Mouse (Mus musculus) Patski (cell line): ENCODE data around the gene Ralgapa2. TPM values are rescaled to one million over a fixed set of nuclear protein-coding genes. Genes with fewer than 3 reads are reported as not detected.

Experiments
- ATAC-seq: fragments of 100-300 bp; one replicate; pipeline ENCODE4 v1.8.0; 2021
- CTCF ChIA-PET: fragments of 350-600 bp; sonication (Branson Sonifier 250); formaldehyde crosslinking; loops from one replicate; lab custom pipeline; 2022; ENCODE audit warnings: inconsistent platforms; lab: Charles Lee
- POLR2A ChIA-PET: fragments of 350-600 bp; sonication (Branson Sonifier 250); formaldehyde crosslinking; loops from one replicate; lab custom pipeline; 2022; ENCODE audit warnings: antibody characterized with exemption, inconsistent platforms; lab: Charles Lee
- DNase-seq: peaks from one replicate; pipeline ENCODE4 v3.0.0-alpha.2; 2011; ENCODE audit warnings: low read depth, low spot score
- H3K27me3 ChIP-seq: fragments of 371-371 bp; one replicate; pipeline ENCODE4 v1.5.1; 2021
- CTCF ChIP-seq: fragments of 100-300 bp; IDR thresholded peaks from one replicate; pipeline ENCODE4 v1.5.1; 2021
- in situ Hi-C: fragments of 300-500 bp; cut with MboI; formaldehyde crosslinking; loops from 3 replicates; pipeline ENCODE4 v1.11.1; 2018; ENCODE audit warnings: low pct_unique_long_range_greater_than_20kb, mixed read lengths
- polyA plus RNA-seq: library from polyadenylated mRNA; unstranded; gene quantifications from one replicate; pipeline ENCODE4 v1.2.3, GENCODE M21; 2021

The Ralgapa2 gene
- polyA plus RNA-seq, 1 experiment from 2014 or later, result 4.7 TPM

GRCm38 (mm10) chr2:146262966-146263365, 249.2 kb downstream of the Ralgapa2 start:
- ATAC-seq, result no peak
- no peaks in the 10 kb centered on the region for H3K27me3 ChIP-seq
- ChIA-PET CTCF (interaction anchor here (2.3 kb wide), 1 partner anchor 11 kb away, joined by 5 read pairs; no protein-coding TSS in a partner anchor), POLR2A (no interaction called here)
- in situ Hi-C loops, result no loop called here
- DNase-seq, result no peak
- TF ChIP-seq CTCF, result no peak

DNA sequence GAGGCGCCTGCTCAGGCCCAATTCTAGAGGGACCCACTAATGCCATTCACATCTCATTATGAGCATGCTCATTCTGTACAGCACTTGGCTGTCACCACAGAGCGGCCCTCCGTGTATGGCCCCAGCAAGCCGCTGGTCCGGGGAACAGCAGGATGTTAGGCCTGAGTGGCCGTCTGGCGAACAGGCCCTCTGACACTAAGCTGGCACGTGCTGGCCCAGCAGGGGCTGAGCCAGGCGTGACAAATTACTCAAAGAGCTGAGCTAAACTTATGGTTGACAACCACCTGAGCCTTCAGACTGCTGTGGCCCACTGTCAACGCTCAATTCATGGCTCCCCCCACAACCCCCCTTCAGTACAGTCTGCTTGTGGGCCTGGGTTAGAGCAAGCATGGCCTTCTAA, 249.9 kb downstream of the Ralgapa2 start:
- ChIA-PET POLR2A (no interaction called here), CTCF (interaction anchor here (1.5 kb wide), 1 partner anchor 11 kb away, joined by 4 read pairs; no protein-coding TSS in a partner anchor)
- in situ Hi-C loops, result no loop called here
- no peaks in the 10 kb centered on the region for H3K27me3 ChIP-seq
- DNase-seq, result no peak
- ATAC-seq, result no peak
- TF ChIP-seq CTCF, result no peak

DNA sequence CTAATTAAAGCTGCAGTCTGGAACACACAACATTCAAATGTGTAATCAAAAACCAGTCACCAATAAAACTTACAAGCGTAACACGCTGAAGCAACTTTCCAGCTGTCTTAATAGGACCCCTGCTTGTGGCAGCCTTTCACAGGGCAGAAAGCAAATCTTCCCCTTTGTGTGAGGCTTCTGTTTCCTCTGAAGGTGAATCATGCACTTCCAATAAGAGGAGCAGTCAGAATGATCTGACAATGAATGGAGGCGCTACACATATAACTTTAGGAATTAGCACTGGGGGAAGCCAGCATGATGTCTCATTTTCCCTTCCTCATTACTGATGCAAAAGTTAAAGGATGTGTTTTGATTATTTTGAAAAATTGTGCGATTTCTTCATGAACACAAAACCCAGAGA, 251.0 kb downstream of the Ralgapa2 start:
- POLR2A ChIA-PET, result no interaction called here
- DNase-seq (no peak), ATAC-seq (no peak)
- H3K27me3 ChIP-seq, result no peaks in the 10 kb centered on the region
- CTCF ChIA-PET, result interaction anchor here (1.5 kb wide), 1 partner anchor 13 kb away, joined by 4 read pairs; no protein-coding TSS in a partner anchor
- TF ChIP-seq CTCF, result no peak
- in situ Hi-C loops, result no loop called here

DNA sequence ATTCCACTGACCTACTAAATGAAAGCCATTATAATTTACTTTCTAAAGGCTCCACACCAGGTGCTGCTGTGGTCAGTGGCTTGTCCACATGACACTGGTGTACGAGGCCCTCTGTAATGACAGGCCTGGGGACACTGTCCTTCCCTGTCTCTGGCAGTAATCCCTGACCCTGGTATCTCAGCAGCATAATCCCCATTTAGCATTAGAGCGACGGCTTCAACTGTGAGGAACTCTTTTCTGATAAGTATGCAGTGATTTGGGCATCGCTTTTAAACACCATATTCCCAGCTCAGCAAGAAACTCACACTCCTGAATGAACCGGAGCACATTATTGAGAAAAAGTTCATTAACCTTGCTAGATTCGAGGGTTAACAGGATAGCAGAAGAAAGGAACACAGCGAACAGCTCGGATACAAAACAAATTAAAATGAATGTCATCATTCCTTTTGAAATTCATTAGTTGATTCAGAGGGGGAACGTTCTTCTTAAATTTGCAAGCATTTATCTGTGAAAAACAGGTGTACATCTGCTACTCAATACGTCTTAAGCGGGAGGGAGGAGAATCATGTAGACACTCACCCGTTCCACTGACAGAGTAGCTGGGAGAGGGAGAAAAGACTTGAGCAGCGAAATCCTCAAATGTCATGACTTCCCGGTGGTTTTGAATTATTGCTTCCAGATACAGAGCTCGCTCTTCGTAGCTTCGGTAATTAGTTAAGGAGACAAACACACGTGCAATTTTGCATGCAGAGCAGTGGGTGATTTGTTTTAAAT, 252.2 kb downstream of the Ralgapa2 start:
- no peaks in the 10 kb centered on the region for H3K27me3 ChIP-seq
- DNase-seq (no peak), ATAC-seq (no peak)
- CTCF ChIA-PET, result interaction anchor here (1.4 kb wide), 1 partner anchor 40 kb away, joined by 3 read pairs; no protein-coding TSS in a partner anchor
- no peak for TF ChIP-seq CTCF
- in situ Hi-C loops, result no loop called here
- POLR2A ChIA-PET, result no interaction called here

DNA sequence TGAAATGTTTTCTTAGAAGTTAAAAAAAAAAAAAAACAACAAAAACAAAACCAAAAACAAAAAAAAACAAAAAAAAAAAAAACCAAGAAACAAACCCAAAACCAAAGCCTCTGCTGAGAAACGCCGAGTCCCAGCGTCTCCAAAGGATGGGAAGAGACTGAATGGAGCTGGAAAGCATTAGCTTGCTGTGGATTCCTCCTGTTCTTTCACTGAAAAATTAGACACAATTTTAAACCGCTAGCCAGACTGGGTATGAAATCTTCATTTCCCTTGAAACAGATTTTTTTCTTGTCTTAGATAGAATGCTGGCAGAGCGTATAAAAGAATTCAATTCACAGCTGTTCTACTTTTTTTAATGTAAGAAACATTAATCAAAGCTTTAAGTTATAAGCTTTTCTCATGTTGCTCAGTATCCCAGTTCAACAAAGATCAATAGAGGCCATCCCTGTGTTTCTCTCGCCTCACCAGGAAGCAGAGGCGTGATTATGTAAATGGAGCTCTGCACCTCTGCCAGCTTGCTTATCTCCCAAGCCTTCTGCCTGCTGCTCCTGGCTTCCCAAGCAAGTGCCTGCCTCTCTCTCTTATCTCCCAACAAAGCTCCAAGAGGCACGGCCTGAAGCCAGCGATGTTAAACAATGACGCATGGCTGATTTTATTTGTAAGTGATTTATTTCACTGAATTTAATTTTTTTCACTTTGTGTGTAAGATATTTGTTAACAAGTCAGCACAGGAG, 253.2 kb downstream of the Ralgapa2 start:
- in situ Hi-C loops, result no loop called here
- DNase-seq, result no peak
- CTCF ChIA-PET, result interaction anchor here (1.0 to 1.4 kb wide), 2 partner anchors 12 to 41 kb away, joined by 3 to 4 read pairs; no protein-coding TSS in a partner anchor
- no peak for TF ChIP-seq CTCF
- POLR2A ChIA-PET, result no interaction called here
- no peaks in the 10 kb centered on the region for H3K27me3 ChIP-seq
- ATAC-seq, result no peak

- in situ Hi-C loops, result no loop called here
- no peaks in the 10 kb centered on the region for H3K27me3 ChIP-seq
- ChIA-PET CTCF (interaction anchor here (0.6 to 1.6 kb wide), 5 partner anchors 9 to 299 kb away, joined by 3 to 4 read pairs (median 3); no protein-coding TSS in a partner anchor), POLR2A (interaction anchor here (0.6 to 0.7 kb wide), 2 partner anchors 56 to 255 kb away, joined by 3 read pairs; no protein-coding TSS in a partner anchor)
- peak; percentile 27 for TF ChIP-seq CTCF
- peak; percentile 86 for ATAC-seq
- no peak for DNase-seq
Measured at GRCm38 (mm10) chr2:146257609-146258008, 254.5 kb downstream of the Ralgapa2 start.

GRCm38 (mm10) chr2:146257037-146257436, 255.1 kb downstream of the Ralgapa2 start:
- ChIA-PET CTCF (interaction anchor here (0.6 to 1.6 kb wide), 6 partner anchors 10 to 299 kb away, joined by 3 to 4 read pairs (median 3); no protein-coding TSS in a partner anchor), POLR2A (no interaction called here)
- in situ Hi-C loops, result no loop called here
- no peaks in the 10 kb centered on the region for H3K27me3 ChIP-seq
- TF ChIP-seq CTCF, result no peak
- no peak for DNase-seq
- ATAC-seq, result no peak

GRCm38 (mm10) chr2:146256321-146256875, 255.7 kb downstream of the Ralgapa2 start:
- ATAC-seq (no peak), DNase-seq (no peak)
- no peaks in the 10 kb centered on the region for H3K27me3 ChIP-seq
- ChIA-PET CTCF (interaction anchor here (1.2 to 1.6 kb wide), 4 partner anchors 11 to 158 kb away, joined by 3 to 4 read pairs (median 4); no protein-coding TSS in a partner anchor), POLR2A (no interaction called here)
- in situ Hi-C loops, result no loop called here
- TF ChIP-seq CTCF, result peak; percentile 64

DNA sequence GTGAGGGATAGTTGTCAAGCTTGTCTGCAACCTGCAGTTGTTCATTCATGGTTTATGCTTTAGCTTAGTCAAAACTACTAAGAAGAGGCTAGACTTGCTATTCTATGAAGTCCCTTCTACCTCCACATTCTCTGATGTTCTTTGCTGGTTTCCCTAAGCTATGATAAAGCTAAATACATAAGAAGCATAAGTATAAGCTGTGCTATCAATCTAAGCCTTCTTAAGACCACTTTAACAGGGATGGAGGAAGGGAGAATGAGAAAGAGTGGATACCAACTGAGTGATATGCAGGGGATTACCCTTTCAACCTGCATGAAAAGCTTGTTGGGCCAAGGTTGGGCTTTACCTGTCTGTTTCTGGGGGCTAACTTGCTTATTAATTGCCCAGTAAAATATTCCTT, 256.5 kb downstream of the Ralgapa2 start:
- no peak for TF ChIP-seq CTCF
- POLR2A ChIA-PET, result interaction anchor here (1.4 kb wide), 1 partner anchor 13 kb away, joined by 3 read pairs; no protein-coding TSS in a partner anchor
- CTCF ChIA-PET, result interaction anchor here (0.6 to 1.6 kb wide), 5 partner anchors 9 to 159 kb away, joined by 3 to 4 read pairs (median 3); no protein-coding TSS in a partner anchor
- no peaks in the 10 kb centered on the region for H3K27me3 ChIP-seq
- ATAC-seq (no peak), DNase-seq (no peak)
- in situ Hi-C loops, result no loop called here

DNA sequence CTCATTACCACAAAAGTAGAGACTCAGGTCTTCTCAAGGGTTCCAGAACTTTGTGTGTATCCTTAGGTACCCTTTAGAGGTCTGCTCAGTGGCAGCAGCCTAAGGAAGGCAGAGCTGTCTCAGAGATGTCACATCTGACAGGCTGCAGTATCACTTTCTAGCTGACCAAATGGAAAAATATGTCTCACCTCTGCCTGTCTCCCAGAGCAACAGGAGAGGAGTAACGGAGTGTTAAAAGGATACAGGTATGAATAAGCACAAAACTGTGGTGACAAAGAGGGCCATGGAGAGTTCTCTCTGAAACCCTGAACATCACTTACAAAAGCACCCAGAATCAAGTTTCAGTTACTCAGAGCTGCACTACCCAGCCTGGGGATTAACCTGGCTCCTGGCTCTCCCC, 257.8 kb downstream of the Ralgapa2 start:
- ATAC-seq (no peak), DNase-seq (no peak)
- in situ Hi-C loops, result no loop called here
- no peak for TF ChIP-seq CTCF
- CTCF ChIA-PET, result interaction anchor here (1.5 kb wide), 1 partner anchor 140 kb away, joined by 3 read pairs; no protein-coding TSS in a partner anchor
- H3K27me3 ChIP-seq, result no peaks in the 10 kb centered on the region
- POLR2A ChIA-PET, result no interaction called here
